Mouse (Mus musculus) cerebellum, adult 2 months (tissue): ENCODE measurements around the gene Fermt3. TPM values are rescaled to one million over a fixed set of nuclear protein-coding genes. Genes with fewer than 3 reads are reported as not detected.

Experiments used
- DNase-seq, 2 experiments: peaks; one replicate each; pipeline ENCODE4 v3.0.0; 2021
- H3K27ac ChIP-seq: fragments of 200-500 bp; 2 replicates; pipeline ENCODE4 v1.5.1; 2012; ENCODE audit warnings: low read length, control low read depth, inconsistent platforms; ENCODE audit not compliant: insufficient read depth
- H3K27me3 ChIP-seq: fragments of 200-500 bp; 2 replicates; pipeline ENCODE4 v1.6.1; 2012; ENCODE audit warnings: inconsistent platforms, mild to moderate bottlenecking, low read length, moderate library complexity; ENCODE audit not compliant: control insufficient read depth, insufficient read depth
- H3K4me1 ChIP-seq: fragments of 200-500 bp; 2 replicates; pipeline ENCODE4 v1.6.1; 2011; ENCODE audit warnings: low read length; ENCODE audit not compliant: control insufficient read depth, insufficient read depth
- H3K4me3 ChIP-seq: fragments of 200-500 bp; replicated peaks from 2 replicates; pipeline ENCODE3; 2011; ENCODE audit warnings: mild to moderate bottlenecking, low read depth, low read length, control low read depth; ENCODE audit not compliant: insufficient read depth
- CTCF ChIP-seq: fragments of 200-500 bp; IDR thresholded peaks from 2 replicates; pipeline ENCODE4 v1.5.1; 2011; ENCODE audit warnings: low read depth, mild to moderate bottlenecking, control low read depth, low read length, moderate library complexity, borderline replicate concordance; ENCODE audit not compliant: insufficient read depth
- POLR2A ChIP-seq: fragments of 200-500 bp; IDR thresholded peaks from 2 replicates; pipeline ENCODE4 v1.6.1; 2011; ENCODE audit warnings: low read length, control low read depth, borderline replicate concordance; ENCODE audit not compliant: insufficient read depth
- WGBS: fragments of 180-500 bp; shearing (Covaris S2); methylation state at CpG from one replicate; pipeline ENCODE4 v1.1.7; 2018; 5-methylcytosine and 5-hydroxymethylcytosine counted together
- polyA plus RNA-seq: library from polyadenylated mRNA; depleted of rRNA; stranded (reverse); fragments of >200 nt; gene quantifications from 2 replicates; pipeline ENCODE4 v1.2.3, GENCODE M21; 2012

Gene Fermt3
- polyA plus RNA-seq, 1 experiment = 2.3 TPM

DNA sequence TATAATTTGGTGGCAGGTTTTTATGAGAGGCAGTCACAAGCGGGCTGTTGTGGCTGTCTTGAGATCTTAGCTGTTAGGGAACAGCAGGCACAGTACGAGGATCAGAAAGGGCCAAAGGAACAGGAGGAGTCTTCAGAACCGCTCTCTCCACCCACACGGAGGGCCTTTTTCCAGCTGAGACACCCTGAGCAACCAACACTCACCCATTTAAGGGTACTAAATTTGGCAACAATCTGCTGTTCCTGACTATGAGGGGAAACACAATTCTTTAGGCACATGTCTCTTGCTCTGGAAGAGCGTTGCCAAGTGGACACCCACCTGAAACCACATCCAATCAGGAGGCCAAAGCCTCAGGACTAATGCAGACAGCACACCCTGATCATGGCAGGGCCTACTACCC lies 10.3 kb upstream of the Fermt3 start:
- no peaks in the 10 kb centered on the region for H3K27me3 ChIP-seq
- TF ChIP-seq CTCF (no peak), POLR2A (no peak)
- 87% methylated on average over 5 of the region's 5 CpGs for WGBS
- H3K4me1 ChIP-seq = no peaks in the 10 kb centered on the region
- H3K27ac ChIP-seq = no peak overlapping the region
- no peak overlapping the region for H3K4me3 ChIP-seq
- DNase-seq = no peak

DNA sequence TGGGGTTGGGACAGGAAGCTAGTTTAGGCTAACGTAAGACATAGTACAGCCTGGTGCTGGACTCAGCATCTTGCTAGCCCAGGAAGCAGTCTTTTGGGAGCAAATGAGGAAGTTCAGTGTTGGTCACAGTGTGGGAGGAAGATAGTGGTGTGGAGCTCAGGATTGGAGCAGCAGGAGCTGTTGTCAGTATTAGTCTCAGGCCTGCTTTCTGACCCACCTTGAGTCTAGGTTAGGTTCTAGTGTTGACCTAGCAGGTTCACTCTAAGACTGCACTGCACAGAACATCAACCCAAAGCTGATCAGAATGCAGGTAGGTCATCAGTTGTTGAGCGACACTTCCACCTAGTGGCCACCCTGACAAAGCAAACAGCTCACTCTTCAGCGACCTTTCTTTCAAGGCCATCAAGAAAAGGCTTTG lies 964 bp upstream of the Fermt3 start:
- Histone ChIP-seq H3K4me3 (no peak overlapping the region), H3K27me3 (no peaks in the 10 kb centered on the region), H3K27ac (no peak overlapping the region), H3K4me1 (no peaks in the 10 kb centered on the region)
- WGBS = 39% methylated on average over 3 of the region's 3 CpGs
- DNase-seq = peak; percentile 62 to 66
- TF ChIP-seq CTCF (peak; percentile 90), POLR2A (no peak)

GRCm38 (mm10) chr19:7018546-7018945 lies 723 bp downstream of the Fermt3 start:
- no peak overlapping the region for H3K27ac ChIP-seq
- 92% methylated on average over 11 of the region's 11 CpGs for WGBS

GRCm38 (mm10) chr19:7017541-7018457 lies 1.5 kb downstream of the Fermt3 start:
- Histone ChIP-seq H3K4me3 (no peak overlapping the region), H3K27ac (no peak overlapping the region), H3K4me1 (no peaks in the 10 kb centered on the region), H3K27me3 (no peaks in the 10 kb centered on the region)
- 82% methylated on average over 12 of the region's 12 CpGs for WGBS
- no peak for DNase-seq
- TF ChIP-seq POLR2A (no peak), CTCF (no peak)

More at GRCm38 (mm10) chr19:7018546-7018945, 723 bp downstream of the Fermt3 start:
- H3K4me3 ChIP-seq = no peak overlapping the region
- H3K27me3 ChIP-seq = no peaks in the 10 kb centered on the region
- no peak for DNase-seq
- TF ChIP-seq POLR2A (no peak), CTCF (no peak)
- no peaks in the 10 kb centered on the region for H3K4me1 ChIP-seq

- H3K4me1 ChIP-seq = no peaks in the 10 kb centered on the region
- H3K4me3 ChIP-seq = no peak overlapping the region
- TF ChIP-seq POLR2A (no peak), CTCF (no peak)
- 63% methylated on average over 20 of the region's 20 CpGs for WGBS
- no peaks in the 10 kb centered on the region for H3K27me3 ChIP-seq
- no peak overlapping the region for H3K27ac ChIP-seq
- DNase-seq = no peak
Measured at GRCm38 (mm10) chr19:7014481-7015135, 4.7 kb downstream of the Fermt3 start.

DNA sequence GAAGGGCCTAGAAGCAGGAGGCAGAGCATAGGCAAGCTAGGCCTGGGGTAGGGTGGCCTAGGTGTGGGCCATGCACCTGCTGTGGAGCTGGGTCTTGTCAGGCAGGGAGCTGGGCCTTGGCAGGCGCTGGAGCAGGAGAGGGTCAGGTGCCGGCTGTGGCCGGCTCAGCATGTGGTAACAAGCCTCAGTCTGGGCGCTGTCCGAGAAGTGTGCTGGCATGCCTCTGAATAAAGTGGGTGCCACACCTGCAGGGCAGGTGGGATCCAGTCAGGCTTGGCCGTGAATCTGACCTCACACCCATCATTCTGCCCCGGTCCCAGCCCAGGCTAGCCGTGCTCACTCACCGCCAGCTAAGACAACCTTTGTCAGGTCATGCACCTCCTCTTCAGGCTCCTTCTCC lies 5.3 kb downstream of the Fermt3 start:
- Histone ChIP-seq H3K27me3 (no peaks in the 10 kb centered on the region), H3K4me1 (no peaks in the 10 kb centered on the region), H3K27ac (no peak overlapping the region), H3K4me3 (no peak overlapping the region)
- TF ChIP-seq POLR2A (no peak), CTCF (no peak)
- 75% methylated on average over 9 of the region's 9 CpGs for WGBS
- no peak for DNase-seq

DNA sequence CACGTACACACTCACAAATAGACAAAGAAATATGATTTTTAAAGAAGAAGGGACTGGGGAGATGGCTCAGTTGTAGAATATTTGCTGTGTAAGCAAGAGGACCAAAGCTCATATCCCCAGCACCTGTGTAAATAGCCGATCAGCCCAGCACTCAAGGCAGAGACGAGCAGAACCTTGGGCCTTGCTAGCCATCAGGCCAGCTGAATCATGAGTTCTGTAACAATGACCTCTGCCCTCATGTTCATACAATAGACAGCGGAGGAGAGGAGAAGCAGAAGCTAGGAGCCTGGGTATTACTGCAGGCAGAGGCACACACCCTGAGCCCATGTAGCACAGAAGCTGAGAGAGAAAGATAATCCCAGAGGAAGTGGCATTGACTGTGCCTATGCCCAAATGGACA lies 6.8 kb downstream of the Fermt3 start:
- Histone ChIP-seq H3K4me3 (no peak overlapping the region), H3K27ac (no peak overlapping the region), H3K4me1 (no peaks in the 10 kb centered on the region), H3K27me3 (no peaks in the 10 kb centered on the region)
- TF ChIP-seq CTCF = no peak
- WGBS = 87% methylated on average over 4 of the region's 4 CpGs
- DNase-seq = no peak
